Mouse (Mus musculus) small intestine, adult 2 months (tissue): Measurements from ENCODE around the gene Apol9b. TPM values are rescaled to one million over a fixed set of nuclear protein-coding genes. Genes with fewer than 3 reads are reported as not detected.
A peak's percentile ranks its signal among the peaks of the same experiment; 100 is the strongest.

Experiments
- H3K27ac ChIP-seq: fragments of 200-500 bp; 2 replicates; pipeline ENCODE4 v1.5.1; 2012; ENCODE audit warnings: low read depth, low read length, control low read depth, inconsistent platforms; ENCODE audit not compliant: insufficient read depth
- H3K27me3 ChIP-seq: fragments of 200-500 bp; 2 replicates; pipeline ENCODE4 v1.6.1; 2012; ENCODE audit warnings: mild to moderate bottlenecking, moderate library complexity, low read length, inconsistent platforms; ENCODE audit not compliant: control insufficient read depth, insufficient read depth
- H3K36me3 ChIP-seq: fragments of 200-500 bp; 2 replicates; pipeline ENCODE4 v1.6.1; 2012; ENCODE audit warnings: mild to moderate bottlenecking, low read length, control low read depth, inconsistent platforms; ENCODE audit not compliant: control insufficient read depth, insufficient read depth
- H3K4me1 ChIP-seq: fragments of 200-500 bp; 2 replicates; pipeline ENCODE4 v1.6.1; 2012; ENCODE audit warnings: low read length, inconsistent platforms, mixed read lengths; ENCODE audit not compliant: control insufficient read depth, insufficient read depth, insufficient read length
- H3K4me3 ChIP-seq: fragments of 200-500 bp; 2 replicates; pipeline ENCODE4 v1.5.1; 2012; ENCODE audit warnings: low read depth, mild to moderate bottlenecking, control low read depth, inconsistent platforms, low read length, moderate library complexity
- CTCF ChIP-seq: fragments of 200-500 bp; IDR thresholded peaks from 2 replicates; pipeline ENCODE4 v1.5.1; 2012; ENCODE audit warnings: low read depth, mild to moderate bottlenecking, control low read depth, inconsistent platforms, low read length, moderate library complexity, mixed read lengths; ENCODE audit not compliant: insufficient replicate concordance, insufficient read length; ENCODE audit errors: extremely low read depth
- POLR2A ChIP-seq: fragments of 200-500 bp; IDR thresholded peaks from 2 replicates; pipeline ENCODE4 v1.6.1; 2012; ENCODE audit warnings: low read depth, mild to moderate bottlenecking, control low read depth, inconsistent platforms, low read length, moderate library complexity
- WGBS: fragments of 180-500 bp; shearing (Covaris S2); methylation state at CpG from one replicate; pipeline ENCODE4 v1.1.7; 2018; 5-methylcytosine and 5-hydroxymethylcytosine counted together
- polyA plus RNA-seq: library from polyadenylated mRNA; depleted of rRNA; stranded (reverse); fragments of >200 nt; gene quantifications from 2 replicates; pipeline ENCODE4 v1.2.3, GENCODE M21; 2012

The Apol9b gene
- polyA plus RNA-seq, 1 experiment = 102 TPM

DNA sequence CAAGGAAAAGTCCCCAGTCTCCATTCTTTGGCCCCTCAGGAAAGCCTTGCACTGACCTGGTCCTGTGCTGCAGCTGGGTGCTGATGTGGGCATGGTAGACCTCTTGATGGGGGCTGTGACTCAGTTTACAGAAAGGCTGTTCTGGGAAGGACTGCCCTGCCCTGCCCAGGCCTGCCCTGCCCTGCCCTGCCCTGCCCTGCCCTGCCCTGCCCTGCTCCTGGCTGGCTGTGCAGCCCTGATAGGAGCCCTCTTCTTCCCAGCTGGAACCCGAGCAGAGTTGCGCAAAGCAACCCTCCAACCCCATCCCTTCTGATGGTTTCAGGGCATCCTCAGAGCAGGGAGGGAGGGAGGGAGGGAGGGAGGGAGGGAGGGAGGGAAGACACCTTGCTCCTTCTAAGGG, 26.3 kb downstream of the Apol9b start:
- WGBS = 18% methylated on average over 2 of the region's 2 CpGs
- peaks cover 5% of the 10 kb centered on the region for H3K36me3 ChIP-seq
- TF ChIP-seq POLR2A (no peak), CTCF (no peak)

DNA sequence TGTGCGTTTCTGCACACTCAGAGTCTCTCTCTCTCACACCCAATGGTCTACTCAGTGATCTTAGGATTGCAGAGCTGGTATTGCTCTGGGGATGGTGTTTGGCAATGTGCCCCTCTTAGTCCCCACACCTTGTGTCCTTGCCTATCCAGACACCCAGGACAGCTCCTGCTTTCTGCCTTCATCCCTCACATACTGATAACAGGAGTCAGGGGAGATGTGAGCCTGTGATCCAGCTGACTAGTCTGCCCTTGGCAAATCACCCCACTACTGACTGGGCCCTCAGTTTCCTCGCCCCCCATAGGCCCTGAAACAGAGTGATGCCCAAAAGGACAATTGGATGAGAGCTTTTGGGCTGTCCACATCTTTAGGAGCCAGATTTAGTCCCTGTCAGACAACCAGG, 27.2 kb downstream of the Apol9b start:
- no peak overlapping the region for H3K27ac ChIP-seq
- H3K36me3 ChIP-seq = peaks cover 14% of the 10 kb centered on the region
- no peaks in the 10 kb centered on the region for H3K27me3 ChIP-seq
- peaks cover 2% of the 10 kb centered on the region for H3K4me1 ChIP-seq
- WGBS = 78% methylated on average over 2 of the region's 2 CpGs
- no peak for TF ChIP-seq POLR2A
- no peak for TF ChIP-seq CTCF
- no peak overlapping the region for H3K4me3 ChIP-seq

More for the DNA sequence above, 26.3 kb downstream of the Apol9b start:
- H3K27me3 ChIP-seq = no peaks in the 10 kb centered on the region
- H3K4me3 ChIP-seq = no peak overlapping the region
- no peak overlapping the region for H3K27ac ChIP-seq
- peaks cover 2% of the 10 kb centered on the region for H3K4me1 ChIP-seq

DNA sequence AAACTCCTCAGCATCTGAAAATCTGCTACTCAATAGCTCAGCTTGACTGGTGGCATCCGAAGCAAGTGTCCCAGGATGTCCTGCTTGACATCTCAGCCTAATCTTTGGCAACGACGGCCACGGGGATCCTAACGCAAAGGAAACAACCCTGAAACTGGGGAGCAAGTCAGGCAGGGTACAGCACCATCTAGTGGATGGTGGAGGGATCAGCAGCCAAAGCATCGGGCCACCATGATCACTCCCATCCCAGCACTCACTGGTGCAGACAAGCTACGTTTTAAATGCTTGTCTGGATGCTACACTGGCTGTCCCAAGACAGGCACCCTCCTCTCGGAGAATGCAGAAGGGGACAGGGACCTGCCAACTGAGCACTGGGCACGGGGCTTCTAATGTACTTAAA, 28.0 kb downstream of the Apol9b start, which contains the start of gene Apol8:
Apol8 (minus strand) TSS at position 156 of the 400 bp plus-strand sequence.
- Histone ChIP-seq H3K4me3 (no peak within 1 kb of the TSS), H3K4me1 (peaks cover 2% of the 10 kb centered on the region), H3K36me3 (peaks cover 21% of the 10 kb centered on the region), H3K27ac (no peak within 1 kb of the TSS), H3K27me3 (no peaks in the 10 kb centered on the region)
- 3% methylated on average over 9 of the region's 9 CpGs for WGBS
- TF ChIP-seq CTCF (peak; percentile 87; the same call in 1 of the 2 replicates), POLR2A (0 out of 2 replicates have a peak, but pooled peaks have one; percentile 16)

- WGBS = 70% methylated on average over 4 of the region's 4 CpGs
- TF ChIP-seq CTCF = no peak
- no peak for TF ChIP-seq POLR2A
- Histone ChIP-seq H3K27ac (no peak overlapping the region), H3K36me3 (peaks cover 30% of the 10 kb centered on the region), H3K4me3 (no peak overlapping the region), H3K27me3 (no peaks in the 10 kb centered on the region), H3K4me1 (peaks cover 2% of the 10 kb centered on the region)
Measured at GRCm38 (mm10) chr15:77757586-77758226, 28.9 kb downstream of the Apol9b start.

GRCm38 (mm10) chr15:77760037-77760436, 31.2 kb downstream of the Apol9b start:
- Histone ChIP-seq H3K27ac (no peak overlapping the region), H3K27me3 (no peaks in the 10 kb centered on the region), H3K4me1 (peaks cover 1% of the 10 kb centered on the region), H3K36me3 (peaks cover 53% of the 10 kb centered on the region), H3K4me3 (no peak overlapping the region)
- WGBS = 91% methylated on average over 16 of the region's 16 CpGs
- TF ChIP-seq POLR2A (no peak), CTCF (no peak)

DNA sequence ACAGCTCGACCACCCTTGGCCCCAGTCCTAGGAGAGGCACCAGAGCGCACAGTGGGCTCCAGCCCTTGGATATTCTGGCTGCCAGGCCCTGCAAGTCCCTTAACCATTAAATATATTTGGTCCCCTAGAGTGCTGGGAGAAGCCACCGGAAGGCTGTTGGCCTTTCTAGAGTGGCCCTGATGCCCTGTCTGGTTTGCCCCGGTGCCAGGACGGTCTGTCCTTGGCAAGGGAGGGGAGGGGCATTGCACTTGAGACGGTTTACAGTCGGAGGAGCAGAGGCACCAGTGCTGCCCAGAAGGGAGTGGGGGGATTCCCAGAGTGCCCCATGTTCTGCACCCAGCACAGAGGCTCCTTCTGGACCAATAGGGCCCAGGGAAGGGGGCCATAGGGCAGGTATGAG, 32.2 kb downstream of the Apol9b start:
- H3K36me3 ChIP-seq = peaks cover 64% of the 10 kb centered on the region

DNA sequence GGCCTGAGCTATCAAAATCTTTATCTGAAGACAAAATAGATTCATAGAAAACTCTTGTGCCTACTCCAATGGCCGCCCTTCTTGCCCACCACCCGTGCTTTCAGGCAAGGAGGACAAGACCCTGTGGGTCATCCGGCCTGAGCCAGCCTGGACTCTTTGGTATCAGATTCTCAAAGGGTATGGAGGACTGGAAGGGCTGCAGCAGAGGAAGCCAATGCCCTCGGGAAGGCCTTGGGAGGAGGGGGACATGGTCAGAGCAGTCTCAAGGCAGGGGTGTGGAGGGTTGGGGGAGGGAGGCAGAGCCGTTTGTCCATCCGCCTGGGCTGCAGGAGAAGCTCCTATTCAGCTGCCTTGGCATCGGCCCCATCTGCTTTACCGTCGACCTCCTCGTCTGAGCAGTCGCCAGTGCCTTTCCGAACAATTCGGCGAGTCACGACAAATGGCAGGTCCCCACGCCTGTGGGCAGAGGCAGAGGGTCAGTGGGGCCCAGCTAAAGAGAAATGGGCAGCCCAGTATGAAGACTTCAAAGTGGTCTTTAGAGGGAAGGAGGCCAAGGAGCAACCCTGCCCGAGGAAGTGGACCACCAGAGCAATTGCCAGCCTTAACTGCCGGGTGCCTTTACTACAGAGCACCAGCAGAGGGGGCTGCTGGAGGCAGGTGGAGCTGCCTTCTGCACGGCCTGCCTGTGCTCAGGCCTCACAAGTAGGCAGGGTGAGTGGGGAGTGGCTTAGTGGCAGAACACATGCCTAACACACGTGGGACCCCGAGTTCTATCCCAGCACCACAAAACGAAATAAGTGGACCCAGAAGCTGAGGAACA, 32.9 kb downstream of the Apol9b start:
- no peaks in the 10 kb centered on the region for H3K27me3 ChIP-seq
- H3K4me1 ChIP-seq = no peaks in the 10 kb centered on the region
- peaks cover 71% of the 10 kb centered on the region for H3K36me3 ChIP-seq
- WGBS = 72% methylated on average over 22 of the region's 22 CpGs
- TF ChIP-seq POLR2A (no peak; the same call in 1 of the 2 replicates), CTCF (peak; percentile 49; the same call in 1 of the 2 replicates)
- H3K27ac ChIP-seq = no peak overlapping the region
- H3K4me3 ChIP-seq = no peak overlapping the region

More for the DNA sequence above, 32.2 kb downstream of the Apol9b start:
- no peak overlapping the region for H3K27ac ChIP-seq
- no peaks in the 10 kb centered on the region for H3K4me1 ChIP-seq
- no peaks in the 10 kb centered on the region for H3K27me3 ChIP-seq
- no peak overlapping the region for H3K4me3 ChIP-seq
- 85% methylated on average over 7 of the region's 7 CpGs for WGBS
- TF ChIP-seq POLR2A (no peak), CTCF (no peak)
